Mouse (Mus musculus) skeletal muscle tissue, postnatal 0 days (tissue): ENCODE data around the gene Cnot8. TPM values are rescaled to one million over a fixed set of nuclear protein-coding genes. Genes with fewer than 3 reads are reported as not detected.

Experiments used
- polyA plus RNA-seq: library from polyadenylated mRNA; unstranded; fragments of >200 nt; fragmentation: Nextera tagmentation; extraction: Ambion mirVana; gene quantifications from 2 replicates; pipeline ENCODE4 v1.2.1, GENCODE M21; 2015

The Cnot8 gene
- polyA plus RNA-seq = 60.8 and 63.5 TPM in 2 replicates

DNA sequence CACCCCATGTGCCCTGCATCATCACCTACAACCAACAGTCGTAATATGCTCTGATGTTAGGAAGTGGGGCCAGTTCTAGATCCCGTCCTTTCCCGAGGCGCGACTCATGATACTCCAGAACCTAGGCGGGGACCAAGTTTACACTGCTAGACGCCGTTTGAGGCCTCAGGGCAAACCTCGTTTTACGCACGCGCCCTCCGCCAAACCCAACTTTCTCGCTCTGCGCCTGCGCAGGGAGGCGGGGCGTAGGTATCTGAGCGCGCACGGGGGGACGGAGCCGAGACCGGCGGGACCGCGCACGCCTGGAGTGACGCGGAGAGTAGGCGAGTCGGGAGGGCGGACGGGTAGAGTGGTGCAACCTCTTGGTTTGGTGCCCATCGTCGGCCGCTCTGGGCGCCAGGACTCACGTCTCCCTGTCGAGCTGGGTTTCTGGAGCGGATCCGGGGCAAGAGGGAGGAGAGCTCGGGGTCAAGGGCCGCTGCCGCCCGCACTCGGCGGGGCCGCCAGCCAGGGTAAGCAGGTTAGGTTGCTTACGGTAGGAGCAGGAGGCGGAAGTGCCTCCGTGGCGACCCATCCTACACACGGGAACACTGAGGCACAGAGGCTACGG, at the start of gene Cnot8:
Gene Cnot8, plus strand, starts transcription at position 457 of the 610 bp plus-strand sequence.

DNA sequence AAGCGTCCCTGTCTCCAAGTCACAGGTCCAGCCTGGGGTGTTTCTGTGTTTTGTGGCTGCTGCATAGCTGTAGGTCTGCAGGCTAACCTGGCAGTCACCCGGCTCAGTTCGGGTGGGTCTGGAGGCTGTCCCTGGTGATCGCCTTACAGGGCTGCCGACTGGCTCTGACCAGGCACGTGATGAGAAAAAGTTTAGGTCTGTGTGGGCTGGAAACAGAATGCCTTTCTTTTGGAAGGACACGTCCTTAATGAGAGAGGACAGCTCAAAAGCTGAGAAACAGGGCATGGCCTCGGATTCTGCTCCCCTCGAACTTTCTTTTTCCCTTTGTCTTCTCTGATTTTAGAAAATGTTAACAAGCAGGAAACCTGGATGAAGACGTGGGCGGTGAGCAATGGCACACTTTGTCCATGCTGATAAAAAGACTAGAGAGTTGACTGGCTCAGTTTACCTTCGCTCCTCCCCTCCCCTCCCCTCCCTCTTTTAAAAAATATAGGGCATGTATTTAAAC, 10.9 kb upstream of the Cnot8 start, which contains the start of gene Gm12248:
Gene Gm12248, minus strand, starts transcription at position 114 of the 508 bp plus-strand sequence.

Other genes starting within 250 kb of the Cnot8 start
- gene Larp1, start 95.1 kb upstream of the Cnot8 start, polyA plus RNA-seq = 10.5 TPM in 2 replicates
- not detected in 2 replicates for gene Gm12248, start 11.0 kb upstream of the Cnot8 start, polyA plus RNA-seq
- 5.8 and 6.5 TPM in 2 replicates for gene Gemin5, start 64.4 kb downstream of the Cnot8 start, polyA plus RNA-seq
- gene Mrpl22, start 67.5 kb downstream of the Cnot8 start, polyA plus RNA-seq = 120 and 134 TPM in 2 replicates
- 23.1 and 27.3 TPM in 2 replicates for gene Igtp, start 95.4 kb downstream of the Cnot8 start, polyA plus RNA-seq
- 13.6 and 14.4 TPM in 2 replicates for gene Irgm2, start 95.5 kb downstream of the Cnot8 start, polyA plus RNA-seq
- 0.61 TPM in 1 of 2 replicates, not detected in the other for gene 4930438A08Rik, start 170.6 kb downstream of the Cnot8 start, polyA plus RNA-seq
- gene Zfp692, start 202.9 kb downstream of the Cnot8 start, polyA plus RNA-seq = 5.2 and 6.3 TPM in 2 replicates
- gene Zfp672, start 226.2 kb downstream of the Cnot8 start, polyA plus RNA-seq = 35.6 and 39.3 TPM in 2 replicates
- 23.7 and 24.0 TPM in 2 replicates for gene Sh3bp5l, start 226.6 kb downstream of the Cnot8 start, polyA plus RNA-seq